Mouse (Mus musculus) macrophage (primary cell): ENCODE measurements at regions not wholly inside any gene's neighbourhood (a gene's known extent, or its start where the extent isn't known, plus 50 kb on each side); places are given as distances from the start of the nearest gene placed in this dataset.

Experiments used
- H3K27ac ChIP-seq: fragments of 350-480 bp; formaldehyde crosslinking; 2 replicates; pipeline ENCODE4 v1.9.0; 2021
- H3K36me3 ChIP-seq: fragments of 350-480 bp; formaldehyde crosslinking; 2 replicates; pipeline ENCODE4 v1.9.0; 2021; ENCODE audit errors: inconsistent target
- H3K4me3 ChIP-seq: fragments of 350-480 bp; formaldehyde crosslinking; 2 replicates; pipeline ENCODE4 v1.9.0; 2021; ENCODE audit errors: inconsistent target
- H3K79me2 ChIP-seq: fragments of 350-480 bp; formaldehyde crosslinking; 2 replicates; pipeline ENCODE4 v1.9.0; 2021; ENCODE audit errors: inconsistent target
- WGBS: methylation state at CpG from one replicate; pipeline ENCODE4 v1.1.7; 2026; ENCODE audit warnings: inconsistent platforms; ENCODE audit not compliant: missing documents; 5-methylcytosine and 5-hydroxymethylcytosine counted together

GRCm38 (mm10) chr5:85609104-85609503 lies 456.3 kb downstream of the Cenpc1 start:
- Histone ChIP-seq H3K27ac (no peak overlapping the region), H3K79me2 (no peaks in the 10 kb centered on the region), H3K4me3 (no peak overlapping the region), H3K36me3 (no peaks in the 10 kb centered on the region)
- WGBS, result 87% methylated on average over 4 of the region's 4 CpGs

DNA sequence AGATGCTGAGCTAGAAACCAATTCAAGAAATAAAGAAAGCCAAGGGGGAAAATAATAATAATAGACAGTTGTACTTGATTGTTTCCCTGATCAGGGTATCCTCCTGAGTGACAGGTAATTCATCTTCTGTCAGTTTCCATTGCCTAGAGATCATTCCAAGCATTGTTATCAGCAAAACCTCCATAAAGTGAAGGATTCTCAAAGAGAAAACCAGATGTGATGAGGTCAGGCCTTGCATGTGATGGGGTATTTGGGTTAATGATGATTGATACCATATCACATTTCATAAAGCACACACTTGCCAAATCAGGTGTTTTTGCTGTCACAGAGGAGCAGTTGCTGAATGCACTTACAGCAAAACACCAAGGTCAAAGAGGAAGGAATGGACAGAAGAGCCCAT lies 467.2 kb downstream of the Cenpc1 start:
- Histone ChIP-seq H3K79me2 (no peaks in the 10 kb centered on the region), H3K4me3 (no peak overlapping the region), H3K27ac (no peak overlapping the region), H3K36me3 (no peaks in the 10 kb centered on the region)

- Histone ChIP-seq H3K79me2 (no peaks in the 10 kb centered on the region), H3K36me3 (no peaks in the 10 kb centered on the region)
- WGBS, result 75% methylated on average over 1 of the region's 1 CpGs
Measured at GRCm38 (mm10) chr5:85595082-85595447, 470.3 kb downstream of the Cenpc1 start.

DNA sequence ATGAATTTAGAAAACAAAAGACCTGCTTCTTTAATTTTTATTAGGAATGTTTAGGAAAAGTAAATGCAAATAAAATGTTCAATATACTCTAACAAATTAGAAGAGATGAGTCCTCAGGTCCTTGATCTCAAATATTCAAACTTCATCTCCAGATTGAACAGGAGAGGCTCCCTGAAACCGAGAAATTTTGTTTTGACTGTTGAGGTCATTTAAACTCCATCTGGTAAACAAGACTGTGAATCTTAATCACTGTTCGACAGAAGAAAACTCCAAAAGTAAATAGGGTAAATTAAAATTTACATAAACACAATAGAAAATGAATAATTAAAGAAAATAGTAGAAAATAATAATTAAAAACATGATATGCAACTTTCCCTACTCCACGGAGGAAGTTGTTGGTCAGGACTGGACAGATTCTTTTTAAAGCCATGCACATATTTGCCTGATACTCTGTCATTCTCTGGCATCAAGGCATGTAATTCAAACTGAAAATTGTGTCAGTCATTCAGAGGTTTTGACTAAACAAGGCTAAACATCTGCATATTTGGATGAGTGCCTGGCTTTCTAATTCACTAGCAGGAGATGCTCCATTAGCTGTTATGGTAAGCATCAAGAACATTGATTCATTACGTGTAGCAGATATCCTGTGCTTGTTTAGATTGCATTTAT lies 470.8 kb downstream of the Cenpc1 start:
- Histone ChIP-seq H3K4me3 (no peak overlapping the region), H3K27ac (no peak overlapping the region), H3K36me3 (no peaks in the 10 kb centered on the region), H3K79me2 (no peaks in the 10 kb centered on the region)
- 80% methylated on average over 4 of the region's 4 CpGs for WGBS

More at GRCm38 (mm10) chr5:85595082-85595447, 470.3 kb downstream of the Cenpc1 start:
- no peak overlapping the region for H3K4me3 ChIP-seq
- no peak overlapping the region for H3K27ac ChIP-seq

DNA sequence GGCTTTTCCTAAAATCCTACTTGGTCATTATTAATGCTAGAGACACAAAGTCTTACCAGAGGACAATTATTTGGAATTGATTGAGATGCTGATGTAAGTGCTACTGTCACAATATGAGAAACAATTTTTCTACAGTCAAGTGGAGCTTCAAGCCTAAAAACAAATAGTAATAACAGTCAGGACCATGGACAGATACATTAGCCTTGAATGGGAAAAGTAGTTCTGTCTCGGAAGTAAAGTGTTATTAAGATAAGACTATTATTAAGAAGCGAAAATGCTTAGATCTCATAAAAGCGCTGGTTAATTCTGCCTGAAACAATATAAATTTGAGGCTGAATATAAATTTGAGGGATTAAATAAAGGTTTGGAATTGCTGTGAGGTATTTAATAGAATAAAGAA lies 473.1 kb downstream of the Cenpc1 start:
- Histone ChIP-seq H3K36me3 (no peaks in the 10 kb centered on the region), H3K4me3 (no peak overlapping the region), H3K79me2 (no peaks in the 10 kb centered on the region), H3K27ac (no peak overlapping the region)
- WGBS, result 74% methylated on average over 3 of the region's 3 CpGs

DNA sequence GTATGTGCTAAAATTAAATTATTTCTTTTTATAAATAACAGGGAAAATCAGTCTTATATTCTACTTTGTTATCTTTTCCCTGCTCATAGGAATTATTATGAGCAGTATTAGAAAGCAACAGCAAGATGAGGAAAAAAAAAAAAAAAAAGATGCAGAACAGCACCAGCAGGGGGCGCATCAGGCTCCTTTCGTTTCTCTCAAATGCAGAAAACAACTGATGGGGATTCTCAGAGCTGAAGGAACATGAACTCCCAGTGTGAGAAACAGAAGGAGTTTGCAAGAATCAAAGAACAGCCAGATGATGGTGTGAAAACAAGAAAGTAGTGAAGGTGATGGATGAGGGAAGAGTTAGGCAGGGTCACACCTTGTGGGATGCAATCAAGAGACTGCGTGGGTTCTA lies 478.7 kb downstream of the Cenpc1 start:
- H3K36me3 ChIP-seq, result no peaks in the 10 kb centered on the region
- no peak overlapping the region for H3K27ac ChIP-seq
- WGBS, result 29% methylated on average over 3 of the region's 3 CpGs
- H3K4me3 ChIP-seq, result no peak overlapping the region
- no peaks in the 10 kb centered on the region for H3K79me2 ChIP-seq

DNA sequence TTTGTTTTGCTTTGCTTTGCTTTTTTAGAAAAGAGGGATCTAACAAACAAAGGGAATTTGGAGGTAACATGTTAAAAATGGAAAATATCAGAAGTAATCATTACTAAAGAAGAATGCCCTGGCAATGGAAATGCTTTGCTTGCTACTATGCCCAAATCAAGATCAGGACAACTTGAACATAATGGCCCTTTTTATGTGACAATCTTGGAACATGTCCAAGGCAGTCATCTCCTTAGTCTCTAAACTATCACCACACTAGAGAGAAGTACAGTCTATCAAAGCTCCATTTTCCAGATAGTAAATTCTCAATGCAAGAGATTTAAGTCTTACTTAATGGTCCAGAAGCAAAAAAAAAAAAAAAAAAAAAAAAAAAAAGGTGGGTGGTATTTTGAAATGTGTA lies 492.9 kb downstream of the Cenpc1 start:
- H3K36me3 ChIP-seq, result no peaks in the 10 kb centered on the region
- H3K4me3 ChIP-seq, result no peak overlapping the region

GRCm38 (mm10) chr5:85571967-85572366 lies 493.4 kb downstream of the Cenpc1 start:
- Histone ChIP-seq H3K4me3 (no peak overlapping the region), H3K79me2 (no peaks in the 10 kb centered on the region), H3K27ac (no peak overlapping the region), H3K36me3 (no peaks in the 10 kb centered on the region)
- 88% methylated on average over 4 of the region's 4 CpGs for WGBS

More for the DNA sequence above, 492.9 kb downstream of the Cenpc1 start:
- Histone ChIP-seq H3K79me2 (no peaks in the 10 kb centered on the region), H3K27ac (no peak overlapping the region)

GRCm38 (mm10) chr5:85571381-85571780 lies 494.0 kb downstream of the Cenpc1 start:
- H3K4me3 ChIP-seq, result no peak overlapping the region
- H3K27ac ChIP-seq, result no peak overlapping the region
- 91% methylated on average over 3 of the region's 3 CpGs for WGBS
- H3K36me3 ChIP-seq, result no peaks in the 10 kb centered on the region
- no peaks in the 10 kb centered on the region for H3K79me2 ChIP-seq

GRCm38 (mm10) chr5:85536329-85536728 lies 529.1 kb downstream of the Cenpc1 start:
- no peak overlapping the region for H3K4me3 ChIP-seq
- H3K27ac ChIP-seq, result no peak overlapping the region
- no peaks in the 10 kb centered on the region for H3K36me3 ChIP-seq
- no peaks in the 10 kb centered on the region for H3K79me2 ChIP-seq
- WGBS, result 81% methylated on average over 1 of the region's 1 CpGs

GRCm38 (mm10) chr5:85525385-85526194 lies 539.8 kb downstream of the Cenpc1 start:
- Histone ChIP-seq H3K27ac (no peak overlapping the region), H3K4me3 (no peak overlapping the region), H3K36me3 (no peaks in the 10 kb centered on the region), H3K79me2 (no peaks in the 10 kb centered on the region)
- WGBS, result 77% methylated on average over 10 of the region's 10 CpGs

- WGBS, result 81% methylated on average over 1 of the region's 1 CpGs
- H3K79me2 ChIP-seq, result no peaks in the 10 kb centered on the region
- H3K36me3 ChIP-seq, result no peaks in the 10 kb centered on the region
- no peak overlapping the region for H3K4me3 ChIP-seq
- H3K27ac ChIP-seq, result no peak overlapping the region
Measured at GRCm38 (mm10) chr5:85505244-85505643, 560.1 kb downstream of the Cenpc1 start.

- H3K79me2 ChIP-seq, result no peaks in the 10 kb centered on the region
- no peaks in the 10 kb centered on the region for H3K36me3 ChIP-seq
- 74% methylated on average over 2 of the region's 2 CpGs for WGBS
- H3K27ac ChIP-seq, result no peak overlapping the region
- H3K4me3 ChIP-seq, result no peak overlapping the region
Measured at GRCm38 (mm10) chr5:85497261-85497660, 568.1 kb downstream of the Cenpc1 start.

- H3K27ac ChIP-seq, result no peak overlapping the region
- WGBS, result 90% methylated on average over 2 of the region's 2 CpGs
- no peaks in the 10 kb centered on the region for H3K36me3 ChIP-seq
- no peaks in the 10 kb centered on the region for H3K79me2 ChIP-seq
- H3K4me3 ChIP-seq, result no peak overlapping the region
Measured at GRCm38 (mm10) chr5:85485733-85486322, 579.6 kb downstream of the Cenpc1 start.

DNA sequence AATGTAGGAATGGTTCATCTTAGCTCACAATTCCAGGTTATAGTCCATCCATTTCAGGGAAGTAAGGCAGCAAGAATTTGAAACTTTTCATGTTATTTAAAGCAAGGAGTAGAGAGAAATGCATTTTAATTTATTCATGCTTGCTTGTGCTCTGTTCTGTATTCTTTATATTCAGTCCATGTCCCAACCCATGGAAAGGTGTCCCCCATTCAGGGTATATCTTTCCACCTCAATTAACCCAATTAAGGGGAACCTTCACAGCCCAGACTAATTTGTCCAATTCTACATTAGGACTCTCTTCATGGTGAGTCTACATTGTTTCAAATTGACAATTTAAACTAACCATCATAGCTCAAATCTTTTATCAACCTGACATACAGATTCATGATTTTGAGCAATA lies 580.2 kb downstream of the Cenpc1 start:
- no peaks in the 10 kb centered on the region for H3K79me2 ChIP-seq
- H3K27ac ChIP-seq, result no peak overlapping the region
- H3K4me3 ChIP-seq, result no peak overlapping the region
- no peaks in the 10 kb centered on the region for H3K36me3 ChIP-seq
